Mouse (Mus musculus): ENCODE data around the gene Gm128. TPM values are rescaled to one million over a fixed set of nuclear protein-coding genes. Genes with fewer than 3 reads are reported as not detected.

Gene Gm128
- polyA plus RNA-seq, 1 experiment from 2014 or later, result not detected

GRCm38 (mm10) chr3:95233303-95233980 lies 8.0 kb downstream of the Gm128 start:
- 87% methylated on average over 16 of the region's 16 CpGs for WGBS
- peaks cover 4% of the 10 kb centered on the region; the same call in 1 of the 2 replicates for H3K36me3 ChIP-seq (replicated peaks; ENCODE audit: control insufficient read depth, insufficient read depth, low read depth, low read length)
- ATAC-seq (replicated peaks; ENCODE audit: insufficient number of reproducible peaks, low FRiP score, low TSS enrichment, low read depth) (no peak), DNase-seq (ENCODE audit: low spot score) (no peak)
- no peak overlapping the region for H3K4me2 ChIP-seq (ENCODE audit: low read depth, low read length)
- H3K4me1 ChIP-seq (ENCODE audit: control insufficient read depth, insufficient read depth, low read length), result peaks cover 4% of the 10 kb centered on the region
- no peak overlapping the region for H3K27ac ChIP-seq (replicated peaks; ENCODE audit: low read depth, low read length)
- no peak overlapping the region for H3K4me3 ChIP-seq (ENCODE audit: low read depth, low read length)
- H3K9ac ChIP-seq (replicated peaks; ENCODE audit: low read length), result no peak overlapping the region
- no peaks in the 10 kb centered on the region for H3K9me3 ChIP-seq (replicated peaks; ENCODE audit: control insufficient read depth, low read length)
- no peaks in the 10 kb centered on the region for H3K27me3 ChIP-seq (ENCODE audit: control insufficient read depth, insufficient read depth, low read length)

DNA sequence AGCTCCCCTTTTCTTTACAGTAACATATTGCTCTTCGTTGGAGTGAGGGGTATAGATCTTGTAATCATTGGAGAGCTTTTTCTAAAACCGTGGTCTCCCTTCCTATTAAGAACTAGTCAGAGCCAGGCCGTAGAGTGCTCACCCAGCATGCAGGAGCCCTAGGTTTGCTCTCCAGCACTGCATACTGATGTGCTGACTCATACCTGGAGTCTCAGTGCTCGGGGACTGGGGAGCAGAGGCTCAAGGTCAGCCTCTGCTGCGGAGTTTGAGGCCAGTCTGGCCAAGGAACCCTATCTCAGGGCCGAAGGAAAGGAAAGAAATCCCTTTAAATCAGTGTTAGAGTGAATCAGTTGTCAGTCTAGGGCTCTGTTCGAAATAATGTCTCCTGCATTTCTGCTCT lies 8.6 kb downstream of the Gm128 start:
- H3K36me3 ChIP-seq (replicated peaks; ENCODE audit: control insufficient read depth, insufficient read depth, low read depth, low read length), result peaks cover 4% of the 10 kb centered on the region; the same call in 1 of the 2 replicates
- WGBS, result 88% methylated on average over 7 of the region's 7 CpGs
- ATAC-seq (replicated peaks; ENCODE audit: insufficient number of reproducible peaks, low FRiP score, low TSS enrichment, low read depth), result no peak

DNA sequence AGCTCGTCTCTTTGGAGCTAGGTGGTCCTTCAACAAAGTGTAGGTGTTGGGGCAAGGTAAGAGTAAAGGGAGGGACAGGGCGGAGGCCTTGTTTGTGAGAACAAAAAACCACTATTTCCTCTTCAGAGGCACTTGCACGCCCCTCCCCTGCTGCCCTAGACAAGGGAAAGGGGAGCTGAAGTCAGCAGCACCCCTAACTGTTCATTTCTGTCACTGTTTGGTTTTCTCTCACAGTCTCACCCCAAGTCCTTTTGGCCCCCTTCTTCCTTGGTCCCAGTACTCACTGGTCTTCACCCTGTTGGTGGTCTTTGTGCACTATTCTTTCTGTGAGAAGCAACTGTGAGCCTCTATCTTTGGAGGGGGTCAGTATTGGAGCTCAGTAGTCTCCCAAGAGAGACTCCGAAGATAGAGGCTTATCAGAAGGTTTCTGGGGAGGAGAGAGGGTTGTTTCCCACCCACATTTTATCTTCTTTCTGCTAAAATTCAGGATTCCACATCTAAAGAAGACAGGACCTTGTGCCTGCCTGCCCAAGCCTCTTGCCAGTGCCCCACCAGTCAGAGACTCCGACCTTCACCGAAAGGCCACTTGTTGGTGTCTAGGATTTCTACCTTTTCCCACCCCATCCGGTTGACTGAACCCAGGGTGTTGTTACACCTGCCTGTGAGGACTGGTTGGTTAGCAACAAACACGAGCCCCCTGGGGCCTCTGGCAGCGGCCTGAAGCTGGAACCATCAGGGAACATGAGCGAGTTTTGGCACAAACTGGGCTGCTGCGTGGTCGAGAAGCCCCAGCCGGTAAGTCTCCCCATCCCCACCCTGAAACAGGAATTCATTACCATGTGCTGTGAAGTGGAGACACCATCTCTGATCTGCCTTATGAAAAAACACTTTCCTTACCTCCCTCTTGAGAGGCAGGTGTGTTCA lies 9.8 kb downstream of the Gm128 start, which contains the start of gene Mllt11:
Gene Mllt11 (minus strand): TSS at position 874 of the 924 bp plus-strand sequence.
- H3K36me3 ChIP-seq (replicated peaks; ENCODE audit: control insufficient read depth, insufficient read depth, low read depth, low read length), result peaks cover 4% of the 10 kb centered on the region; the same call in 1 of the 2 replicates
- DNase-seq (ENCODE audit: low spot score) (no peak), ATAC-seq (replicated peaks; ENCODE audit: insufficient number of reproducible peaks, low FRiP score, low TSS enrichment, low read depth) (no peak)
- H3K4me1 ChIP-seq (ENCODE audit: control insufficient read depth, insufficient read depth, low read length), result peaks cover 4% of the 10 kb centered on the region
- no peaks in the 10 kb centered on the region for H3K9me3 ChIP-seq (replicated peaks; ENCODE audit: control insufficient read depth, low read length)
- WGBS, result 83% methylated on average over 13 of the region's 13 CpGs
- H3K27ac ChIP-seq (replicated peaks; ENCODE audit: low read depth, low read length), result no peak within 1 kb of the TSS
- peak within 1 kb of the TSS; percentile 22; the same call in 1 of the 2 replicates for H3K9ac ChIP-seq (replicated peaks; ENCODE audit: low read length)
- peak within 1 kb of the TSS; percentile 89 for H3K4me2 ChIP-seq (ENCODE audit: low read depth, low read length)
- H3K27me3 ChIP-seq (ENCODE audit: control insufficient read depth, insufficient read depth, low read length), result no peaks in the 10 kb centered on the region
- peak within 1 kb of the TSS; percentile 5; the same call in 1 of the 2 replicates for H3K4me3 ChIP-seq (ENCODE audit: low read depth, low read length)

More for the DNA sequence above, 8.6 kb downstream of the Gm128 start:
- Histone ChIP-seq H3K9ac (replicated peaks; ENCODE audit: low read length) (no peak overlapping the region), H3K4me1 (ENCODE audit: control insufficient read depth, insufficient read depth, low read length) (peaks cover 4% of the 10 kb centered on the region), H3K9me3 (replicated peaks; ENCODE audit: control insufficient read depth, low read length) (no peaks in the 10 kb centered on the region), H3K4me3 (ENCODE audit: low read depth, low read length) (no peak overlapping the region), H3K27ac (replicated peaks; ENCODE audit: low read depth, low read length) (no peak overlapping the region), H3K4me2 (ENCODE audit: low read depth, low read length) (no peak overlapping the region), H3K27me3 (ENCODE audit: control insufficient read depth, insufficient read depth, low read length) (no peaks in the 10 kb centered on the region)
- no peak for DNase-seq (ENCODE audit: low spot score)

GRCm38 (mm10) chr3:95230495-95231297 lies 10.7 kb downstream of the Gm128 start:
- Histone ChIP-seq H3K27ac (replicated peaks; ENCODE audit: low read depth, low read length) (peak overlapping the region; percentile 31; the same call in 1 of the 2 replicates), H3K4me2 (ENCODE audit: low read depth, low read length) (peak overlapping the region; percentile 89), H3K9ac (replicated peaks; ENCODE audit: low read length) (peak overlapping the region; percentile 49), H3K9me3 (replicated peaks; ENCODE audit: control insufficient read depth, low read length) (no peaks in the 10 kb centered on the region), H3K4me1 (ENCODE audit: control insufficient read depth, insufficient read depth, low read length) (peaks cover 4% of the 10 kb centered on the region), H3K4me3 (ENCODE audit: low read depth, low read length) (peak overlapping the region; percentile 63), H3K27me3 (ENCODE audit: control insufficient read depth, insufficient read depth, low read length) (no peaks in the 10 kb centered on the region), H3K36me3 (replicated peaks; ENCODE audit: control insufficient read depth, insufficient read depth, low read depth, low read length) (peaks cover 5% of the 10 kb centered on the region)
- DNase-seq (ENCODE audit: low spot score) (no peak), ATAC-seq (replicated peaks; ENCODE audit: insufficient number of reproducible peaks, low FRiP score, low TSS enrichment, low read depth) (no peak)
- WGBS, result 39% methylated on average over 8 of the region's 8 CpGs

GRCm38 (mm10) chr3:95229781-95230494 lies 11.5 kb downstream of the Gm128 start:
- Histone ChIP-seq H3K4me2 (ENCODE audit: low read depth, low read length) (peak overlapping the region; percentile 89), H3K9ac (replicated peaks; ENCODE audit: low read length) (peak overlapping the region; percentile 82), H3K9me3 (replicated peaks; ENCODE audit: control insufficient read depth, low read length) (no peaks in the 10 kb centered on the region), H3K27ac (replicated peaks; ENCODE audit: low read depth, low read length) (peak overlapping the region; percentile 85), H3K36me3 (replicated peaks; ENCODE audit: control insufficient read depth, insufficient read depth, low read depth, low read length) (peaks cover 8% of the 10 kb centered on the region), H3K4me3 (ENCODE audit: low read depth, low read length) (peak overlapping the region; percentile 63), H3K27me3 (ENCODE audit: control insufficient read depth, insufficient read depth, low read length) (no peaks in the 10 kb centered on the region), H3K4me1 (ENCODE audit: control insufficient read depth, insufficient read depth, low read length) (peaks cover 4% of the 10 kb centered on the region)
- DNase-seq (ENCODE audit: low spot score), result no peak
- ATAC-seq (replicated peaks; ENCODE audit: insufficient number of reproducible peaks, low FRiP score, low TSS enrichment, low read depth), result 0 out of 2 replicates have a peak, but pooled peaks have one; percentile 15
- WGBS, result under 1% methylated on average over 13 of the region's 13 CpGs

- Histone ChIP-seq H3K4me1 (ENCODE audit: control insufficient read depth, insufficient read depth, low read length) (peaks cover 4% of the 10 kb centered on the region), H3K4me2 (ENCODE audit: low read depth, low read length) (peak overlapping the region; percentile 89), H3K36me3 (replicated peaks; ENCODE audit: control insufficient read depth, insufficient read depth, low read depth, low read length) (peaks cover 8% of the 10 kb centered on the region), H3K27me3 (ENCODE audit: control insufficient read depth, insufficient read depth, low read length) (no peaks in the 10 kb centered on the region), H3K9ac (replicated peaks; ENCODE audit: low read length) (peak overlapping the region; percentile 82), H3K9me3 (replicated peaks; ENCODE audit: control insufficient read depth, low read length) (no peaks in the 10 kb centered on the region), H3K27ac (replicated peaks; ENCODE audit: low read depth, low read length) (peak overlapping the region; percentile 85), H3K4me3 (ENCODE audit: low read depth, low read length) (peak overlapping the region; percentile 63)
- DNase-seq (ENCODE audit: low spot score), result peak; percentile 60
- 0 out of 2 replicates have a peak, but pooled peaks have one; percentile 16 for ATAC-seq (replicated peaks; ENCODE audit: insufficient number of reproducible peaks, low FRiP score, low TSS enrichment, low read depth)
- WGBS, result 1% methylated on average over 42 of the region's 43 CpGs
Observed at GRCm38 (mm10) chr3:95228894-95229780, 12.3 kb downstream of the Gm128 start.

All from embryonic facial prominence, embryonic 11.5 days (tissue).